Mouse (Mus musculus) inflammation-experienced regulatory T-cells, adult 6 months (primary cell): ENCODE results near the gene Mdga1. TPM values are rescaled to one million over a fixed set of nuclear protein-coding genes. Genes with fewer than 3 reads are reported as not detected.

Experiments used
- ATAC-seq: one replicate; pipeline ENCODE4 v1.8.0; 2017
- polyA plus RNA-seq, 3 experiments: library from polyadenylated mRNA; unstranded; fragments of 100-300 nt; shearing (Covaris generic); gene quantifications; one replicate each; pipeline ENCODE4 v1.2.1; 2017

The Mdga1 gene
- polyA plus RNA-seq, 3 experiments from 2014 or later, result not detected

DNA sequence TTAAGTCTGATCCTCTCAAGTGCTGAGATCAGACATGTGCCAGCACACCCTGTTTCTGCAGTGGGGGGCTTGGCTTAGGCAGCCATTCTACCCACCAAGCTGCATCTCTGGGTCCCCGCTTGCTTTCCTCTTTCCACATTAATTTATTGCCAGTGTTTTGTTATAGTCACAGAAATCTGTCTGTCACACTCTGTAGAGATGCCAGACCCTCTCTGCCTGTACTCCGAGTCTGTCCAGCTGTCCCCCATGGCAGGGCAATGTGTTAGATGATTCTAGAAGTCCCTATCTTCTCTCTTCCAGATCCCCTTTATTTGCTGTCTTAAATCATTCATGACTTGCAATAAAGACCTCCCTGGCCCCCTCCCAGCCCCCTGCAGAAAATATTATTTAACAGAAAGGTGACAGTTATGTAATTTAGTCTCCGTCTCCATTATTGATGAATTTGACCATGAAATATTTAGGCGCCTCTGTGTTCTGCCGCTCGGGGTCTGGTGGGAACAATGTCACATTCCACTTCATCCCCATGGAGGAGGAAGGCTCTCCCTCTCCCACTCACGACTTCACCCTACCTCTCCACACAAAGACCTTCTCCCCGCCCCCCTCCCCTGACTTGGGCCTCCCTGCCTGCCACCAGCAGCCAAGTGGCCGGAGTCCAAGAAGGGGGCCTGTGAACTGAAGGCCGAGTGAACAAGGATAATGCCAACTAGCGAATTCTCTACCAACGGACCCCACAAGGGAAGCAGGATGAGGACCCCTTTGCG, 50.9 kb downstream of the Mdga1 start:
- no peak for ATAC-seq

DNA sequence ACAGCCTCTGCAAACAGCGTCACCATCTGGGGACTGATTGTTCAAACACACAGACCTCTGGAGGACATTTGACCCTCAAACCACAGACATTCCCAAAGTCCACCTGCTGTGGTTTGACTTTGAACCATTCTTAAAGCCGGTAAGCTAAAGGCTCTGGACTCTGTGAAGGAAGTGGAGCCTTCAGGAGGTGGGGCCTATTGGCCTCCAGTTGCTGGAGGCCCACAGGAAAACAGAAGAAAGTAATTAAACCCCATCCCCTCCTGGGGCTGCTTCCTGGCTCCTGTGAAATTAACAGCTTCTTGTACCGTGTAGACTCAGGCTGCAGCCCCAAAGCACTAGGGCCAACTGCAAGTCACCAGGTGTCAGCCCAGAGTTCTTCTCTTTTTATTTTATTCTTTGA, 52.9 kb downstream of the Mdga1 start:
- no peak for ATAC-seq

- ATAC-seq, result no peak
Measured at GRCm38 (mm10) chr17:29915820-29916219, 54.1 kb downstream of the Mdga1 start.

DNA sequence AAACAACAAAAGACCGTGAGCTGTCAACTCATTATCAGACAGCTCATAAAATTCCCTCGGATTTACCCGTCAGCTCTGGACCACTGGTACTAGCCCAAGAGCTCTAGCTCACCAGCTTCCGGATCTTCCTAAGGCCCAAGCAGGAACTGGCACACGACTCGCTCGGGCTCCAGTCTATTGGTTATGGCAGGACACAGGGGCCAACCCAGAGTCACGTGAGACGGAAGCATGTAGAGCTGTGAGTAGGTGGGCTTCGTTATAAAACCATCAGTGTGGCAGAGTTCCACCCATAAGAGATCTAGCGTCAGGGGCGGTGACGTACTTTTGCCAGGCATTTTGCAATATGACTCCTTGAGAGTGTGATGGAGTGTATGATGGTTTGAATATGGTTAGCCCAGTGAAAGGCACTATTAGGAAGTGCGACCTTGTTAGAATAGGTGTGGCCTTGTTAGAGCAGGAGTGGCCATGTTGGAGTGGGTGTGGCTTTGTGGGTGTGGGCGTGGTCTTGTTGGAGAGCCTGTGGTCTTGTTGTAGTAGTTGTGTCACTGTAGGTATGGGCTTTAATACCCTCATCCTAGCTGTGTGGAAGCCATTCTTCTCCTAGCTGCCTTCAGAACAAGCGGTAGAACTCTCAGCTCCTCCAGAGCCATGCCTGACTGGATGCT, 56.5 kb downstream of the Mdga1 start:
- ATAC-seq, result no peak

GRCm38 (mm10) chr17:29912733-29913132, 57.2 kb downstream of the Mdga1 start:
- no peak for ATAC-seq

DNA sequence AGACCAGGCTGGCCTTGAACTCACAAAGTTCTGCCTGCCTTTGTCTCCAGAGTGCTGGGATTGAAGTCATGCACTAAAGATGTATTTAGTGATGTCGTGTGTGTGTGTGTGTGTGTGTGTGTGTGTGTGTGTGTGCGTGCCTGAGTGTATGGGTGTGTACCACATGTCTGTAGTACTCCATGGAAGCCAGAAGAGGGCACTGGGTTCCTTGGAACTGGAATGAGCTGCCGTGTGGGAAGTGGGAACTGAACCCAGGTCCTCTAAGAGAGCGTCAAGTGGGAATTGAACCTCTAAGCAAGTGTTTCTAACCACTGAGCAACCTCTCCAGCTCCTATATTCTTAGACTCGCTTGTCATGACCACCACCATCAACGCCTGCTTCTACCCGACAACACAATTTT, 60.9 kb downstream of the Mdga1 start:
- no peak for ATAC-seq

GRCm38 (mm10) chr17:29904694-29905093, 65.2 kb downstream of the Mdga1 start:
- no peak for ATAC-seq

DNA sequence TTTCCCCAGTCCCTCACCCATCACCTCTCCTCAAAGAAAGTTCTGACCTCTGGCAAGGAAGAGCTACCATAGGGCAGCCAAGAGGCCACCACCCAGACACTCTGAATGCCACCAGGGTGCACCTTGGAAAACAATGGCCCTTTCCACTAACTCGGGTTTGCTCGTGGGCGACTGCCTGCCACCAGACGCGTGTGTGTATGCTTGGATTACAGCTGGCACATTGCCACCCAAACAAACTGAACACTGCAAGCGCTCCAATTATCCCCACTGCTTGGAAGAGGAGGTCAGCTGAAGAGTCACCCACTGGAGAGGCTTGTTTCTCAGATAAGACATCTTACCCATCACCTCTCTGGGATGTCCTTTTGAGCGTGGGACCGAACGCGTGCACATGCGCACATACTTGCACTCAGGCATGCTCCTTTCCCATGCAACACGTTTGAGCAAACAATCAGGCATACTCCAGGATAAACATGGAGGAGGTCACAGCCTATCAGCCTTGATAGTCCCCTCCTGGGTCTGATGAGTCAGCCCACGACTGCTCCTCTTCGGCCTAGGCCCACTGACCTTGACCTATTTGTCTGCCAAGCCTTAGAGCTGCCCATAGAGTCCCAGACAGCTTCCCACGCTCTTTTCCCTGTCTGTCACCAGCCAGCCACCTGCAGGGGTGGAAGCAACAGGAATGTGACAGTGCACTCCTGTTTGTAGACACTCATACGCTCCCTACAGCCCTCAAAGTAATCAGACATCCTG, 67.3 kb downstream of the Mdga1 start:
- no peak for ATAC-seq

- ATAC-seq, result no peak
Measured at GRCm38 (mm10) chr17:29900289-29900688, 69.6 kb downstream of the Mdga1 start.

- no peak for ATAC-seq
Measured at GRCm38 (mm10) chr17:29896181-29897054, 73.5 kb downstream of the Mdga1 start.

DNA sequence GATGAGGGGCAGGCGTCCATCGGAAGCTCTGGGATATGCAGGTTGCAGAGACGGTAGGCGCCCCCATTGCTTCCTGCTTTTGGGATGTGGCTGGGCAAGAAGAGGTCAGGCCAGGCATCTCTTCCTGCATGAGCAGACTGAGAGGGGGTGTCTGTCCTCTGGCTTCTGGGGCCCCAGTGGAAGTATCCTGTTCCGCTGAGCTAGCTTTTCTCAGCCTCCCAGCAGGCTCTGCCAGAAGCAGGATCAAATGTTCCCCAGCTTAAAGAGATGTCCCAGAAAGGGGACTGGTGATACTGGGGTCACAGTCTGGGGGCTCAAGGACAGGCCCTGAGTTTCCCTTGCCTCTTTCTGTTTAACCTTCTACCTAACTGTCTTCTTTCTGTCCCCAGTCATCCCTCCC, 74.3 kb downstream of the Mdga1 start:
- ATAC-seq, result no peak

- ATAC-seq, result no peak
Measured at GRCm38 (mm10) chr17:29894965-29895364, 74.9 kb downstream of the Mdga1 start.

DNA sequence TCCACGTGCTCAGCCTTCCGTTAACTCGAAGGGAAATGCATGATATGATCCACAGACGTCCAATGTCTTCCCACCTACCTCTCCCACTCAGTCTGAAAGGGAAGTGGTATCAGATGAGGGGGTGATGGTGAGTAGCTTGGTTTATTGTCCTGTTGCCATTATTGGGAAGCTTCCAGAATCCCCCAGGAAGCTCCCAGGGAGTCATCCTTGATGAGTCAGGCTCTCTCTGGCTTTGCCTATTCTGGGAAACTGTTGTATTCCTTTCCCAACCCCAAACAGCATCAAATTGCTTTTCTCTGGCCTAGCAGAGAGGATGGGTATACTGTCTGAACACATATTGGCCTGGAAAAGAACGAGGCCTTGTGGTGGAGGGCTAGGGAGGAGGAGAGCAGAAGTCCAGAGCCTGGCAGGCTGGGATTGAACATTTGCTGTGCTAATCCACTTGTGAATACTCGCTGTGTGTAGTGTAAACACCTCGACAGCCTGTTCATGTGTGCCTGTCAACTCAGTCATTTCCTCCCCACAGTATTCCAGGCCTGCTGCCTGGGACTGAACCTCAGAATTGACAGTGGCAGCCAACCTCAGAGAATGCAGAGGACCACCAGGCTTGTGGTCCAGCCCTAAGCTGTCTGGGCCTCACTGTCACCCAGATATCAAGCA, 79.3 kb downstream of the Mdga1 start:
- ATAC-seq, result no peak

GRCm38 (mm10) chr17:29888981-29889980, 80.6 kb downstream of the Mdga1 start:
- no peak for ATAC-seq

DNA sequence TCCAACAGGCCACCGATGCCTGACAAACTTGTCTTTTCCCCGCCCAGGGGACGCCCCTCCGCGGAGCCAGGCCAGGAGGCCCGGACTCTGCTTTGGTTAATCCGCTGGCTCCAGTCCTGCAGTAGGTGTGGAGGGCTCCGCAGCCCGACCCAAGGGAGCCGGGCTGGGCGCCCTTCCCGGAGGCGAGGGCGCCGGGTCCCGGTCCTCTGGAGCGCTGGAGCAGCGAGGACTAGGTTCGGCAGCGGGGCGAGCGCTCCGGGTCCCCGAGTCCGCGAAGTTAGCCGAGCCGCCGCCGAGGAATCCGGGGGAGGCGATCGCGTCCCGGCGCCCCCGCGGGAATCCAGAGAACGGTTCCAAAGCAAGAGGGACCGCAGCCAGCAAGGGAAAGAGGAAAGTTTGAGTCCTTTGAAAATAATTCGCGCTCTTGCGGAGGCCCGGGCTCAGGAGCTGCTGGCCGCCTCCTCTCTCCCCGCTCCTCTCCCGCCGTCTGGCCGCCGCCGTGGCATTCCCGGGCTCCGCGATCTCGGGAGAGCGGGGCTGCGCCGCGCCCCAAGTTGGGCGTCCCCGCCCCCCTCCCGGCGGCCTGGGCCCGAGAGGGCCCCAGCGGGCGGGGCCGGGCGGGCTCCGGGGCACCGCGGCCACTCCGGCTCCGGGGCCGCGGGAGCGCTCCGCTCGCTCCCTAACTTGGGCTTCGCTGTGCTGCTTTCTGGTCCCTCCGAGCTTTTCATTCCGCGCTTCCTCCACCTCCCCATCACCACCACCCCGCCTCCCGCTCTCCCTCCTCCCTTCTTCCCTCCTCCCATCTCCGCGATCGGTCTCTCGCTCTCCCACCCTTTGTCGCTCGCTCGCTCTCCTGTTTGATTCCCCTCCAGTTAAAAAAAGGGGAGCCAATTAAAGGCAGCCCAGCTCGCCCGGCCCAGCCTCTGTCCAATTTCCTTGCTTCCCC, 81.7 kb downstream of the Mdga1 start:
- ATAC-seq, result no peak

- no peak for ATAC-seq
Measured at GRCm38 (mm10) chr17:29887271-29887880, 82.5 kb downstream of the Mdga1 start.

- peak; percentile 28 for ATAC-seq
Measured at GRCm38 (mm10) chr17:29886655-29887251, 83.1 kb downstream of the Mdga1 start.

GRCm38 (mm10) chr17:29886061-29886460, 83.8 kb downstream of the Mdga1 start:
- no peak for ATAC-seq

- ATAC-seq, result no peak
Measured at GRCm38 (mm10) chr17:29884596-29884995, 85.3 kb downstream of the Mdga1 start.
